Mouse (Mus musculus): ENCODE measurements around the gene Dyx1c1. TPM values are rescaled to one million over a fixed set of nuclear protein-coding genes. Genes with fewer than 3 reads are reported as not detected.
A peak's percentile ranks its signal among the peaks of the same experiment; 100 is the strongest.

The Dyx1c1 gene
- polyA plus RNA-seq, 1 experiment from 2014 or later = 0.51 TPM

DNA sequence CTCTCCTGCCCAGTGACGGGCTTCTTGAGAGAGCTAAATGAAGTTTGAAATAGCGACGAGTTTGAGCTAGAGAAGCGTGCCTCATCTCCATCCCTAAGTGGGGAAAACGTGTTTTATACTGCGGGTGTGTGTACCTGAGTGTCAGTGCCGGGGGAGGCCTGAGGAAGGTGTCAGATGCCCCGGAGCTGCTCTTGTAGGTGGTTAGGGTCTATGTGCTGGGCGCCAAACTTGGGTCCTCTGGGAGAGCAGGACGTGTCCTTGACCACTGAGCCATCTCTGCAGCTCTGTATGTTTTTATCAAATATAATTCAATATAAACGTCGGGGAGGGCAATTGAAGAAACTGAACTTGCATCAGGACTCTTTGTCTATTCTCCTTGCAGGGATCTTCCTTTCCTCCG, 14.3 kb upstream of the Dyx1c1 start:
- TF ChIP-seq EP300 (optimal IDR thresholded peaks at IDR 0.05) (no peak), CTCF (IDR thresholded peaks at IDR 0.05; ENCODE audit: low read depth) (no peak)
- Histone ChIP-seq H3K4me1 (replicated peaks; ENCODE audit: control insufficient read depth, insufficient read depth) (no peaks in the 10 kb centered on the region), H3K27me3 (ENCODE audit: control insufficient read depth, insufficient read depth, low read length) (no peaks in the 10 kb centered on the region), H3K36me3 (ENCODE audit: control insufficient read depth, insufficient read depth, low read length) (0 out of 2 replicates have a peak, but pooled peaks cover 4% of the 10 kb centered on the region), H3K4me3 (ENCODE audit: low read depth, low read length) (no peak overlapping the region), H3K9me3 (ENCODE audit: control insufficient read depth, low read length) (no peaks in the 10 kb centered on the region), H3K9ac (ENCODE audit: low read length) (no peak overlapping the region), H3K4me2 (replicated peaks; ENCODE audit: low read depth) (no peak overlapping the region), H3K27ac (replicated peaks) (no peak overlapping the region)
- 92% methylated on average over 13 of the region's 13 CpGs for WGBS
- no peak for ATAC-seq (ENCODE audit: low FRiP score, low TSS enrichment)
- DNase-seq (ENCODE audit: low spot score) = no peak

DNA sequence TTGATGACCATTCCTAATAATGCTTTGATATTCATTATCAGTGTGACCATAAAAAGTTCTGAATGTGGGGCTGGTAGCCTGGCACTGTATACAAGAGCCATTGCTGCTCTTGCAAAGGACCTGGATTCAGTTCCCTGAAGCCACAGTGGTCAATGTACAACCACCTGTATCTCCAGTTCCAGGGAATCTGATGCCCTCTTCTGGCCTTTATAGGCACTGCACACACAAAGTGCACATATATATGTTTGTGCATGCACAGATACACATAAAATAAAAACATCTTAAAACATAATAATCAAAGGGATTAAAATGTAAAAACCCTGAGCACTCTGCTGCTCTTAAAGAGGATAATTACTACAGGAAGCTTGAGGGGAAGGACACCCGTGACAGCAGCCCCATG, 11.6 kb upstream of the Dyx1c1 start:
- Histone ChIP-seq H3K27ac (replicated peaks) (no peak overlapping the region), H3K9ac (ENCODE audit: low read length) (no peak overlapping the region), H3K9me3 (ENCODE audit: control insufficient read depth, low read length) (no peaks in the 10 kb centered on the region), H3K27me3 (ENCODE audit: control insufficient read depth, insufficient read depth, low read length) (no peaks in the 10 kb centered on the region), H3K4me3 (ENCODE audit: low read depth, low read length) (no peak overlapping the region), H3K4me1 (replicated peaks; ENCODE audit: control insufficient read depth, insufficient read depth) (no peaks in the 10 kb centered on the region), H3K4me2 (replicated peaks; ENCODE audit: low read depth) (no peak overlapping the region), H3K36me3 (ENCODE audit: control insufficient read depth, insufficient read depth, low read length) (0 out of 2 replicates have a peak, but pooled peaks cover 4% of the 10 kb centered on the region)
- no peak for ATAC-seq (ENCODE audit: low FRiP score, low TSS enrichment)
- peak; percentile 30 for TF ChIP-seq CTCF (IDR thresholded peaks at IDR 0.05; ENCODE audit: low read depth)
- no peak for TF ChIP-seq EP300 (optimal IDR thresholded peaks at IDR 0.05)
- 94% methylated on average over 1 of the region's 1 CpGs for WGBS
- DNase-seq (ENCODE audit: low spot score) = no peak

DNA sequence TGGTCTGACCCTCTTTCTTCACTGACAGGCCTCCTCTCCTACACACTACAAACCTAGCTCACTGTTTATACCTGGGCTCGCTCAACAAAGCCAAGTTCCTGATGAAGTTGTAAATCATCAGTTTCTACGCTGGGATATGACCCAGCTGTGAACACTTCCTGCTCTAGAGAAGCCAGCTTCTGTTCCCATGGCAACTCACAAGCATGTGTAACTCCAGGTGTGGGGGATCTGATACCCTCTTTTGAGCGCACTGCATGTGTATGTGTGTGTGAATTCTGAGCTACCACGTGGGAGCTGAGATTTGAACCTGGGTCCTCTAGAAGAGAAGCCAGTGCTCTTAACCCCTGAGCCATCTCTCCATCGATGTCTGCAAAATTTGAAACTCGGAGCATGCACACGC, 9.0 kb upstream of the Dyx1c1 start:
- ATAC-seq (ENCODE audit: low FRiP score, low TSS enrichment) (no peak), DNase-seq (ENCODE audit: low spot score) (no peak)
- Histone ChIP-seq H3K4me2 (replicated peaks; ENCODE audit: low read depth) (no peak overlapping the region), H3K27me3 (ENCODE audit: control insufficient read depth, insufficient read depth, low read length) (no peaks in the 10 kb centered on the region), H3K36me3 (ENCODE audit: control insufficient read depth, insufficient read depth, low read length) (0 out of 2 replicates have a peak, but pooled peaks cover 4% of the 10 kb centered on the region), H3K9me3 (ENCODE audit: control insufficient read depth, low read length) (no peaks in the 10 kb centered on the region), H3K27ac (replicated peaks) (no peak overlapping the region), H3K9ac (ENCODE audit: low read length) (no peak overlapping the region), H3K4me1 (replicated peaks; ENCODE audit: control insufficient read depth, insufficient read depth) (no peaks in the 10 kb centered on the region), H3K4me3 (ENCODE audit: low read depth, low read length) (no peak overlapping the region)
- TF ChIP-seq CTCF (IDR thresholded peaks at IDR 0.05; ENCODE audit: low read depth) = no peak
- no peak for TF ChIP-seq EP300 (optimal IDR thresholded peaks at IDR 0.05)
- 58% methylated on average over 7 of the region's 7 CpGs for WGBS

DNA sequence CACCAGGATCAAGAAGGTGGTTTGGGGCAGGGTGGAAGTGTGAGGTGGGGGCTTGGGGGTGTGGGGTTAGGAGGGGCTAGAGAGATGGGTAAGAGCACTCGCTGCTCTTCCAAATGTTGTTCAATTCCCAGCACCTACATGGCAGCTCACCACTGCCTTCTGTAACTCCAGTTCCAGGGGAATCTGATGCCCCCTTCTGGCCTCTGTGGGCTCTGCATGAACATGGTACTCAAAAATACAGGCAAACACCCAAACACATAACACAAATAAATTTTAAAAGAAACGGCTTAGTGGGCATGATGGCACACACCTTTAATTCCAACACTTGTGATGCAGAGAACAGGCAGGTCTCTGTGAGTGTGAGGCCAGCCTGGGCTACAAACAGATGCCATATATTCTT, 3.8 kb upstream of the Dyx1c1 start:
- no peak overlapping the region for H3K4me2 ChIP-seq (replicated peaks; ENCODE audit: low read depth)
- no peaks in the 10 kb centered on the region for H3K36me3 ChIP-seq (ENCODE audit: control insufficient read depth, insufficient read depth, low read length)
- TF ChIP-seq EP300 (optimal IDR thresholded peaks at IDR 0.05) (no peak), CTCF (IDR thresholded peaks at IDR 0.05; ENCODE audit: low read depth) (peak; percentile 58)
- peak; percentile 21 for DNase-seq (ENCODE audit: low spot score)
- H3K4me1 ChIP-seq (replicated peaks; ENCODE audit: control insufficient read depth, insufficient read depth) = no peaks in the 10 kb centered on the region
- H3K27me3 ChIP-seq (ENCODE audit: control insufficient read depth, insufficient read depth, low read length) = no peaks in the 10 kb centered on the region
- H3K9me3 ChIP-seq (ENCODE audit: control insufficient read depth, low read length) = no peaks in the 10 kb centered on the region
- no peak overlapping the region for H3K27ac ChIP-seq (replicated peaks)
- no peak overlapping the region for H3K4me3 ChIP-seq (ENCODE audit: low read depth, low read length)
- no peak for ATAC-seq (ENCODE audit: low FRiP score, low TSS enrichment)
- no peak overlapping the region for H3K9ac ChIP-seq (ENCODE audit: low read length)
- 54% methylated on average over 2 of the region's 2 CpGs for WGBS

DNA sequence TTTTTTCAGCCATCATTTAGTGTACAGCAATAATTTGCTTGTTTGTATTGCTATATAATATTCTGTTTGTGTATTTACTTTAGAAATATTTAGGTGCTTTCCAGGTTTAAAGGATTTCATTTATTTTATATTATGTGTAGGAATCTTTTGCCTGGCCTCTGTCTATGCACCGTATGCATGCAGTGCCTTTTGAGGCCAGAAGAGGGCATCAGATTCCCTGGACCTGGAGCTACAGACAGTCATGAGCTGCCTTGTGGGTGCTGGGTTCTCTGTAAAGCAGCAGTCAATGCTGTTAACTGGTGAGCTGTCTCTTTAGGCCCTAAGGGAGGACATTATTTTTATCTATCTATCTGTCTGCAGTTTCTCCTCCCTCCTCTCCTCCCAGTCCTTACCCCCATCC, 3.0 kb upstream of the Dyx1c1 start:
- H3K9ac ChIP-seq (ENCODE audit: low read length) = no peak overlapping the region
- H3K4me1 ChIP-seq (replicated peaks; ENCODE audit: control insufficient read depth, insufficient read depth) = no peaks in the 10 kb centered on the region
- DNase-seq (ENCODE audit: low spot score) (peak; percentile 41), ATAC-seq (ENCODE audit: low FRiP score, low TSS enrichment) (0 out of 2 replicates have a peak, but pooled peaks have one; percentile 52)
- WGBS = 26% methylated on average over 1 of the region's 1 CpGs
- H3K27me3 ChIP-seq (ENCODE audit: control insufficient read depth, insufficient read depth, low read length) = no peaks in the 10 kb centered on the region
- no peaks in the 10 kb centered on the region for H3K36me3 ChIP-seq (ENCODE audit: control insufficient read depth, insufficient read depth, low read length)
- H3K27ac ChIP-seq (replicated peaks) = no peak overlapping the region
- H3K9me3 ChIP-seq (ENCODE audit: control insufficient read depth, low read length) = no peaks in the 10 kb centered on the region
- H3K4me3 ChIP-seq (ENCODE audit: low read depth, low read length) = no peak overlapping the region
- TF ChIP-seq EP300 (optimal IDR thresholded peaks at IDR 0.05) = no peak
- TF ChIP-seq CTCF (IDR thresholded peaks at IDR 0.05; ENCODE audit: low read depth) = peak; percentile 82
- H3K4me2 ChIP-seq (replicated peaks; ENCODE audit: low read depth) = no peak overlapping the region

DNA sequence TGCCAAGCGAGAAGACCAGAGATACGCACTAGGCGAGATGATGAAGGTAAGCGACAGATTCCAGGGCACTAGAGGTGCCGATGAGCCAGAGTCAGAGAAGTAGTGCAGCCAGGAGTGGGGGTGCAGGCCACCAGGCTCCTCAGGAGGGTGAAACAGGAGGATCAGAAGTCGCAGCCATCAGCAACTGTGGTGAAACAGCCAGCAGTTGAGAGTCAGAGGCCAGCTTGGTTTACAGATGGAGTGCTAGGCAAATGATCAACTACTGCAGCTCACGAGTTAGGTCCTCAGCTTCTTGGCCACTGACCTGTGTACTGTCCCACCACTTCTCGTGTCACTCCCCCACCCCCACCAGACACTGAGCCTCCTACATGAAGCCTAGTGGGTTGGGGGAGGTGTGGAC, 2.8 kb downstream of the Dyx1c1 start:
- Histone ChIP-seq H3K27me3 (ENCODE audit: control insufficient read depth, insufficient read depth, low read length) (no peaks in the 10 kb centered on the region), H3K9me3 (ENCODE audit: control insufficient read depth, low read length) (no peaks in the 10 kb centered on the region), H3K4me3 (ENCODE audit: low read depth, low read length) (no peak overlapping the region), H3K4me2 (replicated peaks; ENCODE audit: low read depth) (no peak overlapping the region), H3K4me1 (replicated peaks; ENCODE audit: control insufficient read depth, insufficient read depth) (no peaks in the 10 kb centered on the region), H3K36me3 (ENCODE audit: control insufficient read depth, insufficient read depth, low read length) (no peaks in the 10 kb centered on the region), H3K9ac (ENCODE audit: low read length) (no peak overlapping the region), H3K27ac (replicated peaks) (no peak overlapping the region)
- DNase-seq (ENCODE audit: low spot score) = no peak
- 70% methylated on average over 8 of the region's 8 CpGs for WGBS
- no peak for TF ChIP-seq EP300 (optimal IDR thresholded peaks at IDR 0.05)
- no peak for TF ChIP-seq CTCF (IDR thresholded peaks at IDR 0.05; ENCODE audit: low read depth)
- ATAC-seq (ENCODE audit: low FRiP score, low TSS enrichment) = no peak
